Mouse (Mus musculus): ENCODE data around the gene Col16a1. TPM values are rescaled to one million over a fixed set of nuclear protein-coding genes. Genes with fewer than 3 reads are reported as not detected.

Col16a1 gene
- polyA plus RNA-seq, 1 experiment from 2014 or later = 8.7 TPM

GRCm38 (mm10) chr4:130076856-130077255 lies 29.2 kb downstream of the Col16a1 start:
- Histone ChIP-seq H3K9me3 (no peaks in the 10 kb centered on the region), H3K4me1 (replicated peaks) (peaks cover 51% of the 10 kb centered on the region), H3K4me3 (no peak overlapping the region), H3K27me3 (ENCODE audit: insufficient read depth, poor library complexity, severe bottlenecking) (peaks cover 51% of the 10 kb centered on the region), H3K36me3 (no peaks in the 10 kb centered on the region), H3K27ac (peak overlapping the region; percentile 62; the same call in 1 of the 2 replicates)
- WGBS = 40% methylated on average over 8 of the region's 8 CpGs
- no peak for DNase-seq (ENCODE audit: low spot score)

- DNase-seq (ENCODE audit: low spot score) = no peak
- H3K4me3 ChIP-seq = no peak overlapping the region
These were observed 31.3 kb downstream of the Col16a1 start for GRCm38 (mm10) chr4:130078816-130079485.

DNA sequence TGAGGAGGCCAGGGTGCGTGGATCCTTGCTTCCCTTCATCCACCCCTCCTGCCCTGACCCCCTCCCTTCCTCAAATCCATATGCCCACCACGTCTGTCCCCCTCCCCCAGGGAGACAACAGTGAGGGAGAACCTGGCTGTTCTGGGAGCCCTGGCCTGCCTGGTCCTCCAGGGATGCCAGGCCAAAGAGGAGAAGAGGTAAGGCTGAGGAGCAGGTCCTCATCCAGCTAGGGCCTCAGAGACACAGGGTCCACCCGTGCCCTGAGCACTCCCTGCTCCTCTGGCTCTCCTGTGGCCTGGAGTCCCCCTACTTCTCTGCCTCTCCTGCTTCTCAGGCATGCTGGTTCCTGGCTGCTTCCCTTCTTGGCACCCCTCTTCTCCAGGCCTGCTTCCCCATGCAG lies 31.9 kb downstream of the Col16a1 start:
- DNase-seq (ENCODE audit: low spot score) = no peak
- Histone ChIP-seq H3K4me1 (replicated peaks) (peaks cover 78% of the 10 kb centered on the region), H3K9me3 (no peaks in the 10 kb centered on the region), H3K27ac (peak overlapping the region; percentile 56), H3K36me3 (no peaks in the 10 kb centered on the region), H3K4me3 (no peak overlapping the region), H3K27me3 (ENCODE audit: insufficient read depth, poor library complexity, severe bottlenecking) (peaks cover 69% of the 10 kb centered on the region)
- 62% methylated on average over 3 of the region's 3 CpGs for WGBS

More at GRCm38 (mm10) chr4:130078816-130079485, 31.3 kb downstream of the Col16a1 start:
- Histone ChIP-seq H3K4me1 (replicated peaks) (peaks cover 72% of the 10 kb centered on the region), H3K27ac (peak overlapping the region; percentile 56), H3K27me3 (ENCODE audit: insufficient read depth, poor library complexity, severe bottlenecking) (peaks cover 64% of the 10 kb centered on the region), H3K36me3 (no peaks in the 10 kb centered on the region), H3K9me3 (no peaks in the 10 kb centered on the region)
- 66% methylated on average over 17 of the region's 17 CpGs for WGBS

GRCm38 (mm10) chr4:130081345-130082190 lies 33.9 kb downstream of the Col16a1 start:
- DNase-seq (ENCODE audit: low spot score) = no peak
- Histone ChIP-seq H3K36me3 (no peaks in the 10 kb centered on the region), H3K4me1 (replicated peaks) (peaks cover 83% of the 10 kb centered on the region), H3K27ac (peak overlapping the region; percentile 54), H3K4me3 (no peak overlapping the region), H3K9me3 (no peaks in the 10 kb centered on the region), H3K27me3 (ENCODE audit: insufficient read depth, poor library complexity, severe bottlenecking) (peaks cover 74% of the 10 kb centered on the region)
- 77% methylated on average over 19 of the region's 19 CpGs for WGBS

GRCm38 (mm10) chr4:130082211-130082610 lies 34.6 kb downstream of the Col16a1 start:
- no peak for DNase-seq (ENCODE audit: low spot score)
- peaks cover 80% of the 10 kb centered on the region for H3K4me1 ChIP-seq (replicated peaks)
- H3K36me3 ChIP-seq = no peaks in the 10 kb centered on the region
- no peak overlapping the region for H3K4me3 ChIP-seq
- H3K9me3 ChIP-seq = no peaks in the 10 kb centered on the region
- H3K27ac ChIP-seq = peak overlapping the region; percentile 54
- WGBS = 63% methylated on average over 9 of the region's 9 CpGs
- peaks cover 74% of the 10 kb centered on the region for H3K27me3 ChIP-seq (ENCODE audit: insufficient read depth, poor library complexity, severe bottlenecking)

- Histone ChIP-seq H3K4me1 (replicated peaks) (peaks cover 69% of the 10 kb centered on the region), H3K27me3 (ENCODE audit: insufficient read depth, poor library complexity, severe bottlenecking) (peaks cover 70% of the 10 kb centered on the region), H3K36me3 (no peaks in the 10 kb centered on the region), H3K9me3 (no peaks in the 10 kb centered on the region), H3K27ac (peak overlapping the region; percentile 24), H3K4me3 (no peak overlapping the region)
- 45% methylated on average over 7 of the region's 7 CpGs for WGBS
- DNase-seq (ENCODE audit: low spot score) = peak; percentile 36
These were observed 36.8 kb downstream of the Col16a1 start for GRCm38 (mm10) chr4:130084331-130084945.

- DNase-seq (ENCODE audit: low spot score) = no peak
- H3K36me3 ChIP-seq = no peaks in the 10 kb centered on the region
- no peaks in the 10 kb centered on the region for H3K9me3 ChIP-seq
- H3K4me1 ChIP-seq (replicated peaks) = peaks cover 74% of the 10 kb centered on the region
- H3K27ac ChIP-seq = peak overlapping the region; percentile 53; the same call in 1 of the 2 replicates
- H3K4me3 ChIP-seq = no peak overlapping the region
- peaks cover 73% of the 10 kb centered on the region for H3K27me3 ChIP-seq (ENCODE audit: insufficient read depth, poor library complexity, severe bottlenecking)
- 79% methylated on average over 12 of the region's 12 CpGs for WGBS
These were observed 37.7 kb downstream of the Col16a1 start for GRCm38 (mm10) chr4:130085246-130085820.

DNA sequence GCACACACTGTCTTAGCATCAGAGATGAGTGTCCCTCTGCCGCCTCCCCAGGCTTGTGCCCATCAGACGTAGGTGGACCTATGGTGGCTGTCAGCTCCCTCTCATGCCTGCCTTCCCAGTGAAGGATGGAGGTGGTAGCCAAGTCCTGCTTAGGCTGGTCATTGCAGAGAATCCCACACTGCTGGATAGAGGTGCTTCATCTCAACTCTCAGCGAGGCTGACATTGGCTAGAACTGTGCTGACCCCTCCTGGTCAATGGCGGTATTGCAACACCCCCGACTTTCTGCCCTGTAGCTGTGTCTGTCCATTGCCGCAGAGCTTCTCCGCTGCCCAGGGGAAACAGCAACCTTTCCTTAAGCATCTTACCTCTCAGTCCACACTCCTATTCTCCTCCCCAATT lies 39.7 kb downstream of the Col16a1 start:
- H3K27ac ChIP-seq = no peak overlapping the region
- H3K4me1 ChIP-seq (replicated peaks) = peaks cover 68% of the 10 kb centered on the region
- H3K9me3 ChIP-seq = no peaks in the 10 kb centered on the region
- WGBS = 13% methylated on average over 7 of the region's 7 CpGs
- peaks cover 72% of the 10 kb centered on the region for H3K27me3 ChIP-seq (ENCODE audit: insufficient read depth, poor library complexity, severe bottlenecking)
- H3K36me3 ChIP-seq = no peaks in the 10 kb centered on the region
- peak; percentile 93 for DNase-seq (ENCODE audit: low spot score)
- H3K4me3 ChIP-seq = no peak overlapping the region

DNA sequence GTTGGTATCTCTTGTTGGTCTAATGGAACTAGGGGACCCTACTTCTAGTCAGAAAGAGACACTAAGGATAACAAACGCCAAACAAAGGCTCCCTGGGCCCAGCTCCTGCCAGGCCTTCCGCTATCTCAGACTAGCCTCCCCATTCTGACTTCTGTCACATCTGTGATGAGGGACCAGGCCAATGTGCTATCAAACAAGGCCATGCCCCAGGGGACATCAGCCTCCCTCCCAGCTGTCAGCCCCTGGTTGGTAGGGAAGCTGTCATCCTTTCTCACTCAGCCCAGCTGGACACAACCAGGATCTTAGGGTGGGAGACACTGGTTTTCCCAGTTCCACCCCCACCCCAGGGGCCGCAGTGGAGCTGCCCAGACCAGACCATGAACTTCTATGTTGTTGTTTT lies 47.5 kb downstream of the Col16a1 start:
- Histone ChIP-seq H3K9me3 (no peaks in the 10 kb centered on the region), H3K4me3 (no peak overlapping the region), H3K36me3 (no peaks in the 10 kb centered on the region), H3K27ac (peak overlapping the region; percentile 64; the same call in 1 of the 2 replicates), H3K27me3 (ENCODE audit: insufficient read depth, poor library complexity, severe bottlenecking) (peaks cover 26% of the 10 kb centered on the region), H3K4me1 (replicated peaks) (peaks cover 65% of the 10 kb centered on the region)
- no peak for DNase-seq (ENCODE audit: low spot score)
- WGBS = 34% methylated on average over 3 of the region's 3 CpGs

DNA sequence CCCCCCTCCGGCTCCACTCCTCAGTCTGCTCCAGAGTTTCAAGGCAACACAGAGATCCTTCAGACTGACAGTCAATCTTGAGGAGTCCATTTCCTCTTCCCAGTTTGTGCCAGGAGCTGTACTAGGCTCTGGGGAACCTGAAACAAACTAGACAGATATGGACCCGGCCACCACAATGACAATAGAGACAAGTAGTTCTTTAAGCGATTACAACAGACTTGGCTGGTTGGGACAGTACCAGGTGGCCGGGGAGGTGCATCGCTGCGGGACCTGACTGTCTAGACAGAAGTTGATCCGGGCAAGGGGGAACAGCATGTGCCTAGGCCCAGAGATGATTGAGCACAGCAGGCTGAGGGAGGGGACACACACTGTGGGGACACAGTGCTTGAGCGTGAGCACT lies 53.5 kb downstream of the Col16a1 start:
- Histone ChIP-seq H3K27me3 (ENCODE audit: insufficient read depth, poor library complexity, severe bottlenecking) (peaks cover 9% of the 10 kb centered on the region; the same call in 1 of the 2 replicates), H3K27ac (peak overlapping the region; percentile 67), H3K36me3 (no peaks in the 10 kb centered on the region), H3K4me3 (no peak overlapping the region), H3K4me1 (replicated peaks) (peaks cover 42% of the 10 kb centered on the region), H3K9me3 (0 out of 2 replicates have a peak, but pooled peaks cover 4% of the 10 kb centered on the region)
- 24% methylated on average over 8 of the region's 8 CpGs for WGBS
- DNase-seq (ENCODE audit: low spot score) = no peak

GRCm38 (mm10) chr4:130102111-130102651 lies 54.5 kb downstream of the Col16a1 start, which contains the start of gene Pef1:
Gene Pef1, plus strand, starts transcription at chr4:130102558.
- peak within 1 kb of the TSS; percentile 67 for H3K27ac ChIP-seq
- 6% methylated on average over 6 of the region's 6 CpGs for WGBS
- no peak for DNase-seq (ENCODE audit: low spot score)

DNA sequence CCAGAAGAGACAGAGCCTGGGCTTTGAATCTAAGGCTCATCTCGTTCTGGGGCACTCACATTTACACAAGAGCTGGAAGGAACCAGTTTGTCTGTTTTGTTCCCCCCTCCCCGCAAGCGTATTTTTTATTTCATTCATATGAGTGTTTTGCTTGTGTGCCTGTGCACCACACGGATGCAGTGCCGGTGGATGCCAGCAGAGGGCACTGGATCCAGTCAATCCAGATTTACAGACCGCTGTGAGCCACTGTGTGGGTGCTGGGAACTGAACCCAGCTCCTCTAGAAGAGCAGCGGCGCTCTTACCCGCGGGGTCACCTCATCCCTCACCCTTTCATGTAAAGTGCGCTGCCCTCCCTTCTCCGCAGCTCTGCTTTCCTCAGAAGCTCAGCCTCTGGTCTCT lies 56.0 kb downstream of the Col16a1 start:
- no peak overlapping the region for H3K4me3 ChIP-seq
- peaks cover 39% of the 10 kb centered on the region for H3K4me1 ChIP-seq (replicated peaks)
- DNase-seq (ENCODE audit: low spot score) = no peak
- 0 out of 2 replicates have a peak, but pooled peaks cover 4% of the 10 kb centered on the region for H3K9me3 ChIP-seq
- no peaks in the 10 kb centered on the region for H3K36me3 ChIP-seq
- WGBS = 79% methylated on average over 12 of the region's 12 CpGs
- H3K27ac ChIP-seq = no peak overlapping the region
- 0 out of 2 replicates have a peak, but pooled peaks cover 5% of the 10 kb centered on the region for H3K27me3 ChIP-seq (ENCODE audit: insufficient read depth, poor library complexity, severe bottlenecking)

More at GRCm38 (mm10) chr4:130102111-130102651, 54.5 kb downstream of the Col16a1 start, which contains the start of gene Pef1:
- peaks cover 39% of the 10 kb centered on the region for H3K4me1 ChIP-seq (replicated peaks)
- no peaks in the 10 kb centered on the region for H3K36me3 ChIP-seq
- H3K9me3 ChIP-seq = 0 out of 2 replicates have a peak, but pooled peaks cover 4% of the 10 kb centered on the region
- no peak within 1 kb of the TSS for H3K4me3 ChIP-seq
- peaks cover 9% of the 10 kb centered on the region; the same call in 1 of the 2 replicates for H3K27me3 ChIP-seq (ENCODE audit: insufficient read depth, poor library complexity, severe bottlenecking)
